Mouse (Mus musculus) lung, postnatal 10 days (tissue): ENCODE results near the gene Hs6st2.
A peak's percentile ranks its signal among the peaks of the same experiment; 100 is the strongest.

Source experiments
- DNase-seq: peaks from one replicate; pipeline ENCODE4 v3.0.0; 2021

The Hs6st2 gene

GRCm38 (mm10) chrX:51581704-51582103, 100.0 kb downstream of the Hs6st2 start:
- no peak for DNase-seq

DNA sequence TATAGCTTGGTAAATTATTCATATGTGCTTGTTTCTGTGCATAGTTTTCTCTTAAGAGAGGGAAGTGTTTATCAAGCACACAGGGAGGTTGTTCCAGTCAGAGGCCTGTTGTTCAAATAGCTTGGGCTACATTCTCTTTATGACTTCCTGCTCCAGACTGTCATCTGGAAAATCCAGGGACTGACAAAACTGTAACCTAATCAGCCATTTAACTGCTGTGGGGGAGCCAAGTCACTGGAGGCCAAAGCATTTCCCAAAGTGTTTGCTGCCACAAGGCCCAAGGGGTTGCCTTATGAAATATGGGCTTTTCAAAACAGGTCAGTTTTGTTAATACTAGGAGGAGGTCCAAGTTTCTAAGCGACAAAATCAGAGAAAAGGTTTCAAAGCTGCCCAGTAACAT, 119.8 kb downstream of the Hs6st2 start:
- DNase-seq: no peak

DNA sequence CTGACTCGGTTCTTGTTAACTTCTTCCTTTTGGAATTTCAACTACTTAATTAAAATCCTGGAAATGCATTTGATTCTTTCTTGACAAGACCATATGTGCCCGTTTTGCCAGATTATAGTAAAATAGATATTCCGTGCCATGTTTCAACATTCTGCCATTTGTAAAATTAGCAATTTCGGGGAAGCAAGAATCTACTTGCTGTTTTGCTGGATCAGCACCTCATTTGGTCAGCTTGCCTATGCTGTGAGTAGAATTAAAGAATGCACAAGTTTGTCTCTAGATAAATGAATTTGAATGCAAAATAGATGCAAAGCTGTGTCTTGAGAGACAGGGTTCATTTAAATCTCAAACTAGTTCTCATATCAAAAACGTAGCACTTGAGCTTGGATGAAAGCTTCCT, 142.0 kb downstream of the Hs6st2 start:
- DNase-seq: no peak

GRCm38 (mm10) chrX:51537082-51537481, 144.6 kb downstream of the Hs6st2 start:
- peak; percentile 4 for DNase-seq

- no peak for DNase-seq
Observed at GRCm38 (mm10) chrX:51535226-51535625, 146.4 kb downstream of the Hs6st2 start.

- DNase-seq: no peak
Observed at GRCm38 (mm10) chrX:51531136-51531535, 150.5 kb downstream of the Hs6st2 start.

GRCm38 (mm10) chrX:51528601-51529000, 153.1 kb downstream of the Hs6st2 start:
- DNase-seq: no peak

DNA sequence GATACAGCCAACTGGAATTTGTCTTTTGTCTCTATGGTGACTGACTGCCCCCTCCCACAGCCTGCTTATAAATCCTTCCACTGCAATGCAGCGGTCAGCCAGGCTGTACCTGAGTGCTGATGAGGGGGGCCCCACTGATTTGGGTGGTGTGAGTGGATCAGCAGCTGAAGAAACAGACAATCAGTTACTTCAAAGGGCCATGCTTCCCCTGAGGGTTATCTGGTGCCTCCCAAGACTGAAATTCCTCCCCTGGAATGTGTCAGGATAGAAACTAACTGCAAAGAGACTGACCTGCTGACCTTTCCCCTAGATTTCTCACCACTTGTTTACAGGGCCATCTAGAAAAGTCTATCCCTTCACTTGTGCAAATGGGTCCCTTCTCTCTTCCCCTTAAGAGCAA, 166.8 kb downstream of the Hs6st2 start:
- no peak for DNase-seq

DNA sequence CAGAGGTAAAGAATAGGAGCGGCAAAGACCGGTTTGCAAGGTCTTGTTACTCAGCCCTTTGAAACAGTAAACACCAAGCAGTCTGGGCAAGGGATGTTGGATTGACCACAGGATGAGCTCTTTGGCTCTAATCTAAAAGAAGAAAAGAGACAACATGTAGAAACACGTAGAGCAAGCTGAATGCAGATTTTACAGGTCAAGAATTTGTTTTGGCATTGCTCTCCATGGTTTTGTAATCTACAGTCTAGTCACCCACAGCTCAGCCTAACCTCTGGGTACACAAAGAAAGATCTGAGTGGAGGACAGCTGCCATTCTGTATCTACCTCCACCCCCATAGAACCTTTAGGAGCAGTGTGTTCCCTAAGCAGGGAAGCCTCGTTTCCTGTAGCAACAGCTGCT, 175.1 kb downstream of the Hs6st2 start:
- no peak for DNase-seq

DNA sequence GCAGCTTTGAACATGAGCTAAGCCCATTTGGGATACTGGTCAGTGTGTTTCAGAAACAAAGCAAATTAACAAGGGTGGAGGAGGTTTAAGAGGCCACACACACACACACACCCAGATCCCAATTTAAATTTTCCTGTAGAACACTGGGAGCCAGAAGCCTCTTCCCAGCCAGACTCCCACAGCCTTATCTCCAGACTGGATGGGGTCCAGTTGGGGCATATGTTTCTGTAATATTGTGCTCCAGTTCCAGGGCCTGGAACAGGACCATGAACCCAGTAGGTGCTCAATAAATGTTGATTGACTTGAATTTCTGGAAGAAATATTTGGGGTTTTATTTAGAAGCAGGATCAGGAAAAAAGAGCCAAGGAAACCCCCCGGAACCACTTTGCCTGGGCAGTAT, 176.0 kb downstream of the Hs6st2 start:
- no peak for DNase-seq

DNA sequence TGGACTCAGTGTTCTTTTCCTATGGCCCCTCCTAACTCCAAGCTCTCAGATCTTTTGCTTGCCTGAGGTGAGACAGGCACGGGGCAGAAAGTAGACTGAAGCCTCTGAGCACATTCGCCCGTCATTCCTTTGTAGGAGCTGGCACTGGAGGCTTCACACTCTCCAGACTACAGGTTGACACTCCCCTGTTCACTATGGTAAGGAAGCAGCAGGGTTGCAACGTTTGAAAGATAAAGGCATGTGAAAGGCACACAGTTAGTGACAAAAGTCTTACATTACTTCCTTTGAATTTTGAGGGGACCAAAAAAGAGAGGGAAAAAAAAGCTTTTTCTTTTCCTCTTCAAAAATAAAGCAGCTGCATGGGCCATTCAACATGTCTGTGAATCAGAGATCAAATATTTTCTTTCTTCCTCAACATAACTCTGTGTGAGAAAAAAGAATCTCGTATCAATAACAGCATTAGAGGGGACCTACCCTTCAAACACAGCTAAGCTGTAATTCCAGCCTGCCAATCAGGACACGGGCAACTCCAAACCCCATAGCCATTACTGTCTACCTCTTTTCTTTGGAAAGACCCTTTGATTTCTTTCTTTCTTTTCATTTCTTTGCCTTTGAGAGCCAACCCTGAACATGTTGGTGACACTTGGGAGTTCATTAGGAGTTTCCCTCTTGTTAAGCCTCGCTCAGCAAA, 177.7 kb downstream of the Hs6st2 start:
- no peak for DNase-seq

DNA sequence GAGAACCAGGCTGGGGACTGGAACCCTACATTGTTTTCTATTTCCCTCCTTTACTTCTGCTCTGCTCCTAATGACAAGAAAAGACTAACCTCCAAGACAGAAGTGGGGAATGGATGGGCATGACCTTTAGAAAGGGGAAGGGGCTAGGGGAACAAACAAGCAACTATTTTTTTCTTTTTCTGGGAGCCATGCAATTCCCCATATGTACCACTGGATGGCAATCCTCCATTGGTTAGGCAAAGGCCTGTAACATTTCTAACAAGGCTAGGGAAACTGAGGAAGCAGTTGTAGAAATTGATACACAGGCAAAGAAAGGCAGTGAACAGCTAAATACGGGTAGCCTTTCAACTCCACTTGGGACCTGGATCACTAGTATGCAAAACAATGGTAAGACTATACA, 183.8 kb downstream of the Hs6st2 start:
- no peak for DNase-seq

DNA sequence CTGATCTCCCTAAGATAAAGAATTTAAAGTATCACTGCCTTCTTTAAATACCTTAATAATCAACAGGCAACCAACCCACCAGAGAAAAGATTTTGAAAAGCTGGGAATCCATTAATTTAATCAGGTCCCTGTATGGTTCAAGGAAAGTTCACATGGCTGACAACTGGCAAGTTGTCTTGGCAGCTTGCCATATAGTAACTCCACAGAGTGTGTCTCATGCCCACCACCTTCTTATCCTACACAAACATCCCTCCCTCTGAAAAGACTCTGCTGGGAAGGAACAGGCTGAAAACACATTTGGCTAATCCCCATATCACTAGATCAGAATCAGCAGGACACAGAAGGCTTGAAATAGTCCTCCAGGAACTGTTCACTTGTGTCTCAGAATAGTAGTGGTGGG, 193.3 kb downstream of the Hs6st2 start:
- no peak for DNase-seq

GRCm38 (mm10) chrX:51469411-51469810, 212.2 kb downstream of the Hs6st2 start:
- DNase-seq: no peak

- no peak for DNase-seq
Observed at GRCm38 (mm10) chrX:51461413-51461812, 220.2 kb downstream of the Hs6st2 start.

GRCm38 (mm10) chrX:51443366-51443765, 238.3 kb downstream of the Hs6st2 start:
- no peak for DNase-seq

DNA sequence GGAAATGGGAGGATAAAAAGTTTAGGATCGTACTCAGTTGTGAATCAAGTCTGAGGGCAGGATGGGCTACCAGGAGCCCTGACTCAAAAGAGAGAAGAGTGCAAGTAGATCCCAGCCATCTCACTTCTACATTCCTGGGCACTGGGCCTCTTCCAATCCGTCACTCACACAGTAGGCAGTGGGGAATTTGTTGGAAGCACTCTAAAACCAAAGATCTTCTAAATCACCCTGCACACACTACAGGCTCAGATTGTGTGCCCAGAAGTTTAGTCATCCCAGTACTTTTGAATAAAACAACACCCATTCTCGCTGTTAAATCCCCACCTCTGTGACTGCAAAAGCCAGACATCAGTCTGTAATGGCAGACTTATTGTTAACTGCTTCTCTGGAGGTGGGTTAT, 249.9 kb downstream of the Hs6st2 start:
- DNase-seq: no peak

DNA sequence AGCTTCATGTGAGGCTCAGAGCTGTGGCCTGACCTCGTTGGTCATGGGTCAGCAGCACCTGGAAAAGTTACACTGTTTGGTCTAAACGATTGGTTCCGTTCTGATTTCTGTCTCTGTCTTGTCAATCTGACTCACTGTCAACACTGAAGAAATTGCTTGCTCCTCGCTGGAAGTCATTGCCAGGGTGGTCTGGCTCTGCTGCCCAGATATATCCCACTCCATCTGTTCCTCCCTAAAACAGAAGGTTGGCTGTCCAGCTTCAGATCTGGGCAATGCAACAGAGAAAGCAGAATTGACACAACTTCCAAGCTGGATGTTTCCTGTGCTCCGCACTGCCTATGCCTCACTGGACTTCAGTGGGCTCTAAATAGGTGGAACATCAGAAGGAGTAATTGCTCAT, 256.6 kb downstream of the Hs6st2 start:
- no peak for DNase-seq

- no peak for DNase-seq
Observed at GRCm38 (mm10) chrX:51410289-51410688, 271.4 kb downstream of the Hs6st2 start.

DNA sequence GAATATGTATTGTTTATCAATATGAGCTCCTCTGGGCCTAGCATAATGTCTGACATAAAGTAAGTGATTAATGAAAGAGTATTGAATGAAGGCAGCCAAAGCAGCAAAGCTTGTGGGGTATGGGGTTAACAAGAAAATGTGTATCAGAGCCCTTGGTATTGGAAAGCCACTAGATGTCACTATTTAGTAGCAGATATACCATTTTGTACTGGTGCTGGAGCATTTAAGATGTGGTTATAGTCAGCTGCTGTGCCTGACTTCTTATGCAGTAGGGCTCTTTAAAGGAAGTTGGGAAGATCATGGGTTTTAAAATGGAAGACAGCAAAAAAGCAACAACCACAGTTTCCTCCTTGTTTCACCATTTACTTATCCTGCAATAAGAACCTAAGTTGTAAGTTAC, 284.2 kb downstream of the Hs6st2 start:
- DNase-seq: no peak

GRCm38 (mm10) chrX:51374670-51375069, 307.0 kb downstream of the Hs6st2 start:
- DNase-seq: peak; percentile 80

- DNase-seq: peak; percentile 55
Observed at GRCm38 (mm10) chrX:51372477-51373239, 309.0 kb downstream of the Hs6st2 start.

- DNase-seq: no peak
Observed at GRCm38 (mm10) chrX:51349682-51350081, 332.0 kb downstream of the Hs6st2 start.

DNA sequence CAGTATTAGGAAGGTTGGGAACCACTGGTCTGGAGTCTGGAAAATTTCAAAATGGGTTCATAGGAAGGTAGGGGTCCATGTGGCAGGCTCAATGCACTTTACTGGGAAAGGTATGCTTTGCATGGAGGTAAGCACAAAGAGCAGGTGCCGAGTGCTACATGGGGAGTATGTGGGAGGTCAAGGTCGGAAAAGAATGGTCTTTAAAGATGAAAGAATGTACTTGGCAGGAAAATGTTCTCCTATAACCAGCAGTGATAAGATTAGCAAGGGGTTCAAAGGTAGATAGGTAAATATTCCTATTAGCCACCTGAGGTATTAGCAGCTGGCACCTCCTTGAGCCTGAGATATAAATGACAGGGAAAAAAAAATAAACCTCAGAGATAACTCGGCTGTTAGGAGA, 338.1 kb downstream of the Hs6st2 start:
- DNase-seq: no peak
